Mouse (Mus musculus): Measurements from ENCODE around the gene Rnd1. TPM values are rescaled to one million over a fixed set of nuclear protein-coding genes. Genes with fewer than 3 reads are reported as not detected.

Gene Rnd1
- polyA plus RNA-seq, 1 experiment from 2014 or later, result 0.95 TPM

GRCm38 (mm10) chr15:98699190-98700105 is 22.2 kb upstream of the Rnd1 start:
- H3K9me3 ChIP-seq, result no peaks in the 10 kb centered on the region
- ATAC-seq (ENCODE audit: insufficient number of reproducible peaks, low FRiP score, low TSS enrichment, low read depth), result no peak
- H3K4me3 ChIP-seq, result peak overlapping the region; percentile 31
- peaks cover 8% of the 10 kb centered on the region for H3K4me1 ChIP-seq
- no peaks in the 10 kb centered on the region for H3K36me3 ChIP-seq
- H3K9ac ChIP-seq, result no peak overlapping the region
- peak overlapping the region; percentile 56 for H3K4me2 ChIP-seq
- 5% methylated on average over 40 of the region's 40 CpGs for WGBS
- peaks cover 45% of the 10 kb centered on the region for H3K27me3 ChIP-seq
- H3K27ac ChIP-seq, result no peak overlapping the region

- H3K9me3 ChIP-seq, result no peaks in the 10 kb centered on the region
- WGBS, result 51% methylated on average over 8 of the region's 8 CpGs
- peaks cover 22% of the 10 kb centered on the region for H3K27me3 ChIP-seq
- H3K9ac ChIP-seq, result no peak overlapping the region
- peaks cover 19% of the 10 kb centered on the region for H3K4me1 ChIP-seq
- H3K4me3 ChIP-seq, result no peak overlapping the region
- H3K4me2 ChIP-seq, result no peak overlapping the region
- H3K36me3 ChIP-seq, result no peaks in the 10 kb centered on the region
- H3K27ac ChIP-seq, result no peak overlapping the region
- ATAC-seq (ENCODE audit: insufficient number of reproducible peaks, low FRiP score, low TSS enrichment, low read depth), result no peak
Measured at GRCm38 (mm10) chr15:98696216-98696615, 19.0 kb upstream of the Rnd1 start.

- Histone ChIP-seq H3K9ac (no peak overlapping the region), H3K36me3 (no peaks in the 10 kb centered on the region), H3K4me1 (peaks cover 19% of the 10 kb centered on the region), H3K27ac (no peak overlapping the region), H3K27me3 (peaks cover 17% of the 10 kb centered on the region), H3K4me3 (no peak overlapping the region), H3K9me3 (no peaks in the 10 kb centered on the region), H3K4me2 (no peak overlapping the region)
- WGBS, result 38% methylated on average over 9 of the region's 9 CpGs
- ATAC-seq (ENCODE audit: insufficient number of reproducible peaks, low FRiP score, low TSS enrichment, low read depth), result no peak
Measured at GRCm38 (mm10) chr15:98695726-98696125, 18.5 kb upstream of the Rnd1 start.

GRCm38 (mm10) chr15:98692171-98692715 is 15.0 kb upstream of the Rnd1 start:
- Histone ChIP-seq H3K36me3 (no peaks in the 10 kb centered on the region), H3K9ac (no peak overlapping the region), H3K4me1 (peaks cover 11% of the 10 kb centered on the region), H3K9me3 (no peaks in the 10 kb centered on the region), H3K4me3 (no peak overlapping the region), H3K27me3 (no peaks in the 10 kb centered on the region), H3K27ac (0 out of 2 replicates have a peak overlapping the region, but pooled peaks have one; percentile 40), H3K4me2 (no peak overlapping the region)
- 36% methylated on average over 11 of the region's 11 CpGs for WGBS
- no peak for ATAC-seq (ENCODE audit: insufficient number of reproducible peaks, low FRiP score, low TSS enrichment, low read depth)

- Histone ChIP-seq H3K9ac (no peak overlapping the region), H3K27ac (no peak overlapping the region), H3K36me3 (no peaks in the 10 kb centered on the region), H3K27me3 (no peaks in the 10 kb centered on the region), H3K4me2 (no peak overlapping the region), H3K4me3 (no peak overlapping the region), H3K9me3 (no peaks in the 10 kb centered on the region), H3K4me1 (peaks cover 11% of the 10 kb centered on the region)
- ATAC-seq (ENCODE audit: insufficient number of reproducible peaks, low FRiP score, low TSS enrichment, low read depth), result no peak
- WGBS, result 53% methylated on average over 7 of the region's 7 CpGs
Measured at GRCm38 (mm10) chr15:98691486-98692147, 14.4 kb upstream of the Rnd1 start.

DNA sequence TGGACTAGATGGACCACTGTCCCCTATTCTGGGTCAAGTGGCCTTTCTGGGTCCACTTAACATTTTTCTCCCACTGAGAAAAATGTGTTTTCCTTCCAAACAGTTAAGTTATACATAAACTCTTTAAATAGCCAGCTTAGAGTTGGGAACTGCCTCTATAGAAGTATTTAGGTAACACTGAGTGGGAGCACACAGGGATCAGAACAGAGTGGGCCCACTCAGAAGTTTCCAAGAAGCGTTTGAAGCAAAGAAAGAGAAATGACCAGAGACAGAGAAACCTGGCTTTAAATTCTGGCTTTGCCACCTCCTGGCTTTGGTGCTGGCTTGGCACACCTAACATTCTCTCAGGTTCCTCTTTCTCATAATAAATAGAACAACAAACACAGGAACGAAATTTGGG is 12.4 kb upstream of the Rnd1 start:
- 76% methylated on average over 2 of the region's 2 CpGs for WGBS
- ATAC-seq (ENCODE audit: insufficient number of reproducible peaks, low FRiP score, low TSS enrichment, low read depth), result no peak

DNA sequence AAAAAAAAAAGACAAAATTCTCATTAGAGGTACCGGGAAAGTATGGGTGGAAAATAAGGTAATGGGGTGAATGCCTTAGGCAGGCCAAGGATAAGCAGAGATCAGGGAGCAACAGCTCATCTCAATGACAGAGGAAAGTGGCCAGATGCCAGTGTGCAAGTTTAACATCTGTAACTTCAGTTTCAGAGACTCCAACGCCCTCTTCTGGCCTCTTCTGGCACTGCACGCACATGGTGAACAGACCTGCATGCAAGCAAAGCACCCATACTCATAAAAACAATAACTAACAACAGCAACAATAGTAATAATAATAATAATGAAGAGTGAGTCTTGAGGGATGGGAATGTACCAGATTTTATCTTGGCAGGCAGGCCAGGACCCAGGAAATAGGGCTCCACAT is 8.7 kb upstream of the Rnd1 start:
- no peak overlapping the region for H3K27ac ChIP-seq
- H3K36me3 ChIP-seq, result no peaks in the 10 kb centered on the region
- H3K9me3 ChIP-seq, result no peaks in the 10 kb centered on the region
- H3K27me3 ChIP-seq, result no peaks in the 10 kb centered on the region
- no peak for ATAC-seq (ENCODE audit: insufficient number of reproducible peaks, low FRiP score, low TSS enrichment, low read depth)
- no peaks in the 10 kb centered on the region for H3K4me1 ChIP-seq
- H3K4me3 ChIP-seq, result no peak overlapping the region
- H3K4me2 ChIP-seq, result no peak overlapping the region
- 78% methylated on average over 3 of the region's 3 CpGs for WGBS
- H3K9ac ChIP-seq, result no peak overlapping the region

More for the DNA sequence above, 12.4 kb upstream of the Rnd1 start:
- no peak overlapping the region for H3K4me3 ChIP-seq
- no peaks in the 10 kb centered on the region for H3K27me3 ChIP-seq
- peaks cover 11% of the 10 kb centered on the region for H3K4me1 ChIP-seq
- no peak overlapping the region for H3K27ac ChIP-seq
- H3K4me2 ChIP-seq, result no peak overlapping the region
- H3K9ac ChIP-seq, result no peak overlapping the region
- H3K36me3 ChIP-seq, result no peaks in the 10 kb centered on the region
- no peaks in the 10 kb centered on the region for H3K9me3 ChIP-seq

GRCm38 (mm10) chr15:98683746-98684145 is 6.5 kb upstream of the Rnd1 start:
- Histone ChIP-seq H3K9me3 (no peaks in the 10 kb centered on the region), H3K4me3 (no peak overlapping the region), H3K4me2 (no peak overlapping the region), H3K27me3 (peaks cover 4% of the 10 kb centered on the region; the same call in 1 of the 2 replicates), H3K4me1 (no peaks in the 10 kb centered on the region), H3K27ac (no peak overlapping the region), H3K36me3 (no peaks in the 10 kb centered on the region), H3K9ac (no peak overlapping the region)
- ATAC-seq (ENCODE audit: insufficient number of reproducible peaks, low FRiP score, low TSS enrichment, low read depth), result no peak
- 71% methylated on average over 1 of the region's 1 CpGs for WGBS

GRCm38 (mm10) chr15:98683177-98683576 is 5.9 kb upstream of the Rnd1 start:
- Histone ChIP-seq H3K4me1 (no peaks in the 10 kb centered on the region), H3K4me2 (no peak overlapping the region), H3K9me3 (no peaks in the 10 kb centered on the region), H3K36me3 (no peaks in the 10 kb centered on the region), H3K9ac (no peak overlapping the region), H3K27me3 (peaks cover 9% of the 10 kb centered on the region), H3K27ac (no peak overlapping the region), H3K4me3 (no peak overlapping the region)
- WGBS, result 50% methylated on average over 10 of the region's 10 CpGs
- ATAC-seq (ENCODE audit: insufficient number of reproducible peaks, low FRiP score, low TSS enrichment, low read depth), result no peak

GRCm38 (mm10) chr15:98681633-98682032 is 4.4 kb upstream of the Rnd1 start:
- Histone ChIP-seq H3K27ac (no peak overlapping the region), H3K27me3 (peaks cover 20% of the 10 kb centered on the region), H3K4me2 (no peak overlapping the region), H3K9me3 (no peaks in the 10 kb centered on the region), H3K4me1 (peaks cover 6% of the 10 kb centered on the region), H3K9ac (no peak overlapping the region), H3K4me3 (no peak overlapping the region), H3K36me3 (no peaks in the 10 kb centered on the region)
- ATAC-seq (ENCODE audit: insufficient number of reproducible peaks, low FRiP score, low TSS enrichment, low read depth), result no peak
- WGBS, result 79% methylated on average over 7 of the region's 7 CpGs

GRCm38 (mm10) chr15:98680660-98681059 is 3.4 kb upstream of the Rnd1 start:
- ATAC-seq (ENCODE audit: insufficient number of reproducible peaks, low FRiP score, low TSS enrichment, low read depth), result no peak
- H3K36me3 ChIP-seq, result no peaks in the 10 kb centered on the region
- peaks cover 16% of the 10 kb centered on the region for H3K4me1 ChIP-seq
- peaks cover 30% of the 10 kb centered on the region for H3K27me3 ChIP-seq
- no peak overlapping the region for H3K27ac ChIP-seq
- H3K4me2 ChIP-seq, result no peak overlapping the region
- WGBS, result 74% methylated on average over 8 of the region's 8 CpGs
- no peaks in the 10 kb centered on the region for H3K9me3 ChIP-seq
- no peak overlapping the region for H3K9ac ChIP-seq
- no peak overlapping the region for H3K4me3 ChIP-seq

GRCm38 (mm10) chr15:98677977-98678376 is 716 bp upstream of the Rnd1 start:
- Histone ChIP-seq H3K27ac (no peak overlapping the region), H3K36me3 (no peaks in the 10 kb centered on the region), H3K4me2 (no peak overlapping the region), H3K27me3 (peaks cover 52% of the 10 kb centered on the region), H3K4me1 (peaks cover 30% of the 10 kb centered on the region), H3K4me3 (no peak overlapping the region), H3K9ac (no peak overlapping the region), H3K9me3 (no peaks in the 10 kb centered on the region)
- WGBS, result 72% methylated on average over 7 of the region's 7 CpGs
- ATAC-seq (ENCODE audit: insufficient number of reproducible peaks, low FRiP score, low TSS enrichment, low read depth), result no peak
